Mouse (Mus musculus) kidney, adult 2 months (tissue): ENCODE results near the gene Lbp.

ENCODE experiments used
- CTCF ChIP-seq: fragments of 200-500 bp; conservative IDR thresholded peaks from 2 replicates; pipeline ENCODE4 v1.5.1; 2011; ENCODE audit warnings: low read depth, mild to moderate bottlenecking, control low read depth, low read length, moderate library complexity, mixed read lengths; ENCODE audit not compliant: insufficient read depth, insufficient read length
- POLR2A ChIP-seq: fragments of 200-500 bp; IDR thresholded peaks from one replicate; pipeline ENCODE4 v1.6.1; 2011; ENCODE audit warnings: low read depth, low read length, control low read depth

DNA sequence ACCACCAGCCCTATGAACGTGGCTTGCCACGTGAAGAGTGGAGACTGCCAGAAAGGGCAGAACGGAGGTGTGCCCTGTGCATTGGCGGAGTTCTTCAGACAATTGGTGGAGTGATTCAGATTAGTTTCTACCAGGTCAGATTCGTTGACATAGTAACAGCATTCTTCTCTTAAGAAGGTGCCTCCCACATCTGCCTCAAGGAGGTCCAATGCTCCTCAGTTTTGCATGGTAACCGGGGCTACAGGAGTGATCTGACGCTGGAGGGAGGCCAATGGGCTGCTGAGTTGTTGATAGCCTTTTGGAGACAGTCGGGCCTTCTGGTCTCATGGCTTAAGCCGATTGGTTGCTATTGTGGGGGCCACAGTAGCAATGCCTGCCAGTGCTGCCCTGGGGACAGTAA lies 10.6 kb upstream of the Lbp start:
- TF ChIP-seq POLR2A = no peak
- no peak for TF ChIP-seq CTCF
